Mouse (Mus musculus) adrenal gland, postnatal 10 days (tissue): Measurements from ENCODE around the gene Kif3c. TPM values are rescaled to one million over a fixed set of nuclear protein-coding genes. Genes with fewer than 3 reads are reported as not detected.

Experiments
- DNase-seq: peaks from one replicate; pipeline ENCODE4 v3.0.0; 2021; ENCODE audit warnings: mixed read lengths
- total RNA-seq, 2 experiments: library from RNA; stranded (reverse); gene quantifications; 2 replicates each; pipeline ENCODE4 v1.2.3; 2021

The Kif3c gene
- total RNA-seq, 2 experiments from 2014 or later, result 13.2 to 18.5 TPM

DNA sequence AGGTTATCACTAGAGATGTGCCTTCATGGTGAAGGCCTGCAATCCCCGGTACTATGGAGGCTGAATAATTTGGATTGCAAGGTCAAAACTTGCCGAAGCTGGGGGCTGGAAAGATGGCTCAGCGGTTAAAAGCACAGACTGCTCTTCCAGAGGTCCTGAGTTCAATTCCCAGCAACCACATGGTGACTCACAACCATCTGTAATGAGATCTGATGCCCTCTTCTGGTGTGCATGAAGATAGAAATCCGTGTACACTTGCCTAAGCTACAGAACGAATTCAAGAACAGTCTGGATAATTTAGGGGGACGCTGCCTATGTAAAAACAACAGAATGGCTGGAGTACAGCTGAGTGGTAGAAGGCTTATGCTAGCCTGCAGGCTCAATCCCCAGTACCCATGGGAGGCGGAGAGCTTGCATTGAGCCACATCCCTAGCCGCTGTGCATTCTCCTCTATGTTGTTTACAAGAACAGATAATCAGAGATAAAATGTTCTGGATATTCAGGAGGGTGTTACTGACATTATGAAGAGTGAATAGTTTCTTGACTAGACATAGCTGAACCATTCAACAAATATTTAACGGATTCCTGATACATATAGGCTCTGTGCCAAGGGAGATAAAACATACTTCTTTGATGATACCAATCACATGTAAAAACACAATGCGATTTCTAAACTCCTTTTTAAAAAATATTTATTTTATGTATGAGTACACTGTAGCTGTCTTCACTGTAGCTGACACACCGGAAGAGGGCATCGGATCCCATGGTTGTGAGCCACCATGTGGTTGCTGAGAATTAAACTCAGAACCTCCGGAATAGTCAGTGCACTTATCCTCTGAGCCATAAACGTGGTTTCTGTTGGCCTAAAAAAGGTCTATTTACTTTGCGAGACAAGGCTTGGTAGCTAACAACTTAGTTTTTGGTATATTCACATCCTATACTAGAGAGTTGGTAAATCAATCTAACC lies 60.7 kb downstream of the Kif3c start:
- peak; percentile 35 for DNase-seq

DNA sequence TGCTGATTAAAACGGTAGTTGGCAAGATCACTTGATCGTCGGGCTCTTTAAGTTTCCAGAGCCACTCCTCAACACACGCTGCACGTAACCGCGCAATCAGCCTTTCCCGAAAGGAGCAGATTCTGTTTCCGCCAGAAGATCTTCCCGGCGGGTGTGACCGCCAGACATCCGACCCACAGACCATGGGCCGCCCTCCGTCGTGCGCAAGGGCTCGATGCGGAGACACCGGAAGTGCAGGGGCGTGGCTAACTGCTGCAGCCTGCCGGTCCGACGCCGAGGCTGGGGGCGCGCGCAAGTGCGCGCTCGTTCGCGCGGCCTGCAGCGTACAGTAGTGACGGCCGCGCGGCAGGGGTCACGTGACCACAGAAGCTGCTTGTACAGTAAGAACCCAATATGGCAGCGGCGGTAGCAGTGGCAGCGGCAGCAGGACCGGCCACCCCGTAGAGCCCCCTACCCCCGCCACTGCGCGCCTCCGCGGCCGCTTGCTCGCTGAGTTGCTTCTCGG lies 61.6 kb downstream of the Kif3c start, which contains the start of gene Asxl2:
Asxl2 (plus strand) TSS at position 328 of the 505 bp plus-strand sequence.
- DNase-seq, result peak; percentile 99

DNA sequence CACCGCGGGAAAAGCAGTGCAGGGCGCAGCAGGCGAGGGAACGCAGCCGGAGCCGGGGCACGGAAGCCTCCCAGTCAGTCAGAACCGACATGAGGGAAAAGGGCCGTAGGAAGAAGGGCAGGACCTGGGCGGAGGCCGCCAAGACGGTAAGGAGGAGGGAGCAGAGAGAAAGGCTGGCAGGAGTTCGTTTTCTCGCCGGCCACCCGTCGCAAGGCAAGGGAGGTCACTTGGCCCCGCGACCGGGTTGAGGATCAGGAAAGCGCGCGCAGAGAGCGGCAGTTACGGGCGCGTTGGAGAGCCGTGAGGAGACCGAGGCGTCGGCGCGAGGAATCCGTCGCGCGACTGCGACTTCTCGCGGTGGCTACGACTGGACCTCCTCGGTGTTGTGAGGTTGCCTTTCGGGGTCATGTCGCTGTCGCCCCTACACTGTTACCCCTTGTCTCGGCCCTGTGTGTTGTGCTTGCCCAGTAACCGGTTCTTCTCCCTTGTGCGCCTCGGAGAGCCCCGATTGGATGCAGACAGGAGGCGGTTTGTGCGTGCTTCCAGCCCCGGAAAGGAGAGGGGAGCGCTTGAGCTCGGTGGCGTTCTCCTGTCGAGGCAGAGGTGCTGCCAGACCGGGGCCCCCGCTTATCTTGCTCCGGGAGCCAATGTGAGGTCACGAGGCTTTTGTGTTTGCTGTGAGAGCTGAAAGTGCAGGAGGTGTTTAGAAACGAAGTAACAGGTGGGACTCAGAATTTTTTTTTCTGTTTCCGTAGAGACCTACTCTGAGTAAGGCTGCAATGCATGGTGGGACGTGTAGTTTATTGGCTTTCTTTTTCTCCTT lies 62.3 kb downstream of the Kif3c start:
- DNase-seq, result peak; percentile 78

DNA sequence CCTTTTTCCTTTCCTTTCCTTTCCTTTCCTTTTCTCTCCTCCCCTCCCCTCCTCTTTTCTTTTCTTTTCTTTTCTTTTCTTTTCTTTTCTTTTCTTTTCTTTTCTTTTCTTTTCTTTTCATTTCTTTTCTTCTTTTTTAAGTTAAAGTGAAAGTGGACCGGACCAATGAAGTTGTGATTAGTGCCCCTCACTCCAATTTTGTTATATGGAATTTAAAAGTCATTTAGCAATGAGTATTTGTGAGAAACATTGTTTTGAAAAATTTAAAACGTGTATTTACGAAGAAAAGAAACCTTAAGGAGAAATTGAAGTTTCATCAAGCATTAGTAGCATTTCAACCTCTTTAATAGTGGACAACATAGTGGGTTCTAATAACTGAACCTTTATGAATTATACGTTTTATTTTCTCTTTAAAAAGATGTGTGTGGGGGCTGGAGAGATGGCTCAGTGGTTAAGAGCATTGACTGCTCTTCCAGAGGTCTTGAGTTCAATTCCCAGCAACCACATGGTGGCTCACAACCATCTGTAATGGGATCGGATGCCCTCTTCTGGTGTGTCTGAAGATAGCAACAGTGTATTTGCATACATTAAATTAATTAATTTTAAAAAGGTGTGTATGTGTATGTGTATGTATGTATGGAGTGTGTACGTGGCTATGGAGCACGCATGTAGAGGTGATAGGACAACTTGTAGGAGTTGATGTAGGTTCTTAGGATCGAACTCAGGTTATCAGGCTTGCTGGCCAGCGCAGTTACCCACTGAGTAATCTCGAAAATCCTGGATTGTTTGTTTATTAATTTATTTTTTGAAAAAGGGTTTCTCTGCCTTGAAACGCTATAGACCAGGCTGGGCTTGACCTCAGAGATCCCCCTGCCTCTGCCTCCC lies 63.2 kb downstream of the Kif3c start:
- DNase-seq, result no peak

GRCm38 (mm10) chr12:3429681-3430442 lies 64.9 kb downstream of the Kif3c start:
- no peak for DNase-seq

GRCm38 (mm10) chr12:3430443-3430753 lies 65.5 kb downstream of the Kif3c start:
- no peak for DNase-seq

DNA sequence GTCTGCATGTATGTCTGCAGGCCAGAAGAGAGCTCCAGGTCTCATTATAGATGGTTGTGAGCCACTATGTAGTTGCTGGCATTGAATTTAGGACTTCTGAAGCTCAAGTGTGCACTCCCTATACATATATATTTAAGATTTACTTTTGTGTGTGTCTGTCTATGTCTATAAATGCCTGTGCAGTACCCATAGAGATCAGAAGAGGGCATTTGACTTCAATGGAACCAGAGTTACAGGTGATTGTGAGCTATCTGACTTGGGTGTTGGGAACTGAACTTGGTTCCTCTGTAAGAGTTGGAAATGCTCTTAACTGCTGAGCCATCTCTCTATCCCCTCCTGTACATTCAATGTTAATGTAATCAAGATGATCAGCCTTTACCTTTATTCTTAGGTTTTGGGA lies 66.1 kb downstream of the Kif3c start:
- DNase-seq, result no peak

DNA sequence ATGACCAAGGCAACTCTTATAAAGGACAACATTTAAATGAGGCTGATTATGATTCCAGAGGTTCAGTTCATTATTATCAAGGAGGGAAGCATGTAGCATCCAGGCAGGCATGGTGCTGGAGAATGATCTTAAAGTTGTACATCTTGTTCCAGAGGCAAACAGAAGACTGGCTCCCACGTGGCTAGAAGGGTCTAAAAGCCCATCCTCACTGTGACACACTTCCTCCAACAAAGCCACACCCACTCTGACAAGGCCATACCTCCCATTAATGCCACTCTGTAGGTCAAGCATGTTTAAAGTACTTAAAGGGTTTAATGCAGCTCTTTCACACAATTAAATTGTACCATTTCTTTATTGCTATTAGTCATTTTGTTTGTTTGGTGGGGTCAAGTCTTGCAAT lies 68.8 kb downstream of the Kif3c start:
- DNase-seq, result no peak

DNA sequence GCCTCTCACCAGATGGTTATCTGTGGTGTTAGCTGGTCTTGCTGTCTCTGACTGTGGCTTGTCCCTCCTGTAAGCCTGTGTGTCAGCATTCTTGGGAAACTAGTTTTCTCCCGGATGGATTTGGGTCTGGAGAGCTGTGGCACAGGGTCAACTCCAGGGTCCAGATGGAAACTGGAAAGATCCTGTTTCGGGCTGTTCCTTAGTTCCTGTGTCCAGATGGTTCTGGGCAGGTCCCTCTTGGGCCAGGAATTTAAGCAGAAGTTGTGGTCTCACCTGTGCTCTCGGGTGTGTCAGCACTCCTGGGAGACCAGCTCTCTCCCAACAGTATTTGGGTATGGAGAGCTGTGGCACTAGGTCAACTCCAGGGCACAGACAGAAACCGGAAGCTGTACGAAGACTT lies 71.5 kb downstream of the Kif3c start:
- no peak for DNase-seq

GRCm38 (mm10) chr12:3437815-3438214 lies 72.9 kb downstream of the Kif3c start:
- no peak for DNase-seq

DNA sequence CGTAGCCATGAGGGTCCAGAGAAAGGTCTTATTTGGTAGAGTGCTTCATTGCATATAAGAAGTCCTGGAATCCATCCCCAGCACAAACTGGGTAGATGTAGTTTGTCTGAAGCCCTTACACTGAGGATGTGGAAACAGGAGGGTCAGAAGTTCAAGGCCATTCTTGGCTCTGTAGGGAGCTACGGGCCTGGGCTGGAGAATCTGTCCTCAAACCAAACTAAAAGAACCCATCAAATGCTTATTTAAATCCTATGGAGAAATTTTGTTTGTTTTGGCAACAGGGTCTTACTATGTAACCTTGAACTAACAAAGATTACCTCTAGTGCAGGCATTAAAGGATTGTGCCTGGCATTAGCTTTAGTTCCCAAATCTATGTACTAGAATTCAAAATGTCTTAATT lies 76.0 kb downstream of the Kif3c start:
- DNase-seq, result no peak

DNA sequence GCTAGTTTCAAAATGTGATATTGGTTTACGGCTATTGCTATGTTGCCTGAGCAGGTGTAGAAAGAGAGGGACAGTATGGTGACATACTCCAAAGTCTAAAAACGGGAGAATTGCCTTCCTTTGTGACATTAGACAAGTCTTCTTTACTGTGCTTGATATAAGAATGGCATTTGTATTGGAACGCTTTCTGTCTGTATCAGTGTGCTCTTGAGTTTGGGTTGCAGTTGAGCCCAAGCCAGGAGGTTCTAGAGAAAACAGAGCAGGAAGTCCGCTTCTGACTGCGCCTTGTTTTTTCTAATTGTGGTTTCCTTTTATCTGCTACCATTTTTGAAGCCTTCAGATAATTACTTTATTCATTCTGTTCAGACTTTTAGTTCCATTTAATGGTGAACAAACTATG lies 76.4 kb downstream of the Kif3c start:
- no peak for DNase-seq

GRCm38 (mm10) chr12:3453554-3453953 lies 88.6 kb downstream of the Kif3c start:
- DNase-seq, result no peak

Other genes starting within 250 kb of the Kif3c start
- 100 to 1,000 TPM; 145 to 155 TPM for gene Rab10, start 55.2 kb upstream of the Kif3c start, total RNA-seq
- 10 to 100 TPM; 31.6 to 37.7 TPM for gene Asxl2, start 61.7 kb downstream of the Kif3c start, total RNA-seq
- gene Dtnb, start 207.2 kb downstream of the Kif3c start, total RNA-seq, result 10 to 100 TPM; 23.8 to 25.3 TPM